Mouse (Mus musculus) T-cell, adult 2 months (primary cell): ENCODE measurements around the gene Prss21.

Experiments
- DNase-seq: peaks from one replicate; pipeline ENCODE4 v3.0.0; 2022; ENCODE audit warnings: low spot score

Gene Prss21

DNA sequence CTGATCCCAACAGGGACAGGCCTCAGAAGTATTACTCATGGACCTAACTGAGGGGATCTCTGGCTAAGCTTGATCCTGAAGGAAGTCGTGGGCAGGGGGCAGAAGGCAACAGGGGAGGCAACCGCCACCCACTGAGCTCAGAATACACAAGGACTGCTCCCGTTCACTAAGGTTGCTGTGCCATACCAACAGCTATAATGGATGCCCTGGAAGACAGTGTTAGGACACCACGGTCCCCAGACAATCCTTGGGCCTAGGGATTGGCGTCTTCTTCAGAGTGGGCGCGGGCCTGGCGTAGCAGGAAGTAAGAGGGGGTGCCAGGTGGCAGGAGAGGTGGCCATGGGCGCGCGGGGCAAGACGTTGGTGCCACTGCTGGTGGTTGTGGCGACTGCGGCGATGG is at the start of gene Prss21:
Gene Prss21 (plus strand): TSS at position 301 of the 400 bp plus-strand sequence.
- DNase-seq = no peak

GRCm38 (mm10) chr17:23818579-23818978 is 49.3 kb upstream of the Prss21 start:
- no peak for DNase-seq

DNA sequence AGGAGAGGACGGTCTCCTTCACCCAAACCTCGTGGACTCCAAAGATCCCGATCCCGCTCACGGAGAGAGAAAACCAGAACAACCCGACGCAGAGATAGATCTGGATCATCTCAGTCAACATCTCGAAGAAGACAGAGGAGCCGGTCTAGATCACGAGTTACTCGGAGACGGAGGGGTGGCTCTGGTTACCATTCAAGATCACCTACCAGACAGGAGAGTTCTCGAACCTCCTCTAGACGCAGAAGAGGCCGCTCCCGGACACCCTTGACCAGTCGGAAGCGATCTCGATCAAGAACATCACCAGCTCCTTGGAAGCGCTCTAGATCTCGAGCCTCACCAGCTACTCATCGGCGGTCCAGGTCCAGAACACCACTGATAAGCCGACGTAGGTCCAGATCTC is 48.6 kb upstream of the Prss21 start:
- no peak for DNase-seq

GRCm38 (mm10) chr17:23820731-23821130 is 47.1 kb upstream of the Prss21 start:
- DNase-seq = no peak

- DNase-seq = no peak
Observed at GRCm38 (mm10) chr17:23822094-23822493, 45.8 kb upstream of the Prss21 start.

DNA sequence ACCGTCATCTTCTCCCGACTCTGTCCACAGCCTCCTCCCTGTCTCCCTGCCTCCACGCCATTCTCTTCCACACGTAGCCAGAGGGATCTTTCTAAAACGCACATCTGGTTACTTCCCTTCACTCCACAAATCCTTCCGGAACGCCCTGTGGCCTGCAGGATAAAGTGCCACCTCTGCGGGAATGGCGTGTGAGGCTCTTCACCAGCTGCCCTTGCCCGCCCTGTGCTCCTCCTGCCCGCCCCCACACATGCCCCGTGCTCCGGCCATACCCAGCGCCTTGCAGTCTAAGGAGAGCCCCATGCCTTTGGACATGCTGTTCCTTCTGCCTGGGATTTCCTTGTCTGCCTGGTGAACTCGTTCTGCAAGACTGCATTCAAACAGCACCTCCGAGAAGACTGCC is 44.8 kb upstream of the Prss21 start:
- no peak for DNase-seq

- DNase-seq = no peak
Observed at GRCm38 (mm10) chr17:23823614-23824013, 44.2 kb upstream of the Prss21 start.

DNA sequence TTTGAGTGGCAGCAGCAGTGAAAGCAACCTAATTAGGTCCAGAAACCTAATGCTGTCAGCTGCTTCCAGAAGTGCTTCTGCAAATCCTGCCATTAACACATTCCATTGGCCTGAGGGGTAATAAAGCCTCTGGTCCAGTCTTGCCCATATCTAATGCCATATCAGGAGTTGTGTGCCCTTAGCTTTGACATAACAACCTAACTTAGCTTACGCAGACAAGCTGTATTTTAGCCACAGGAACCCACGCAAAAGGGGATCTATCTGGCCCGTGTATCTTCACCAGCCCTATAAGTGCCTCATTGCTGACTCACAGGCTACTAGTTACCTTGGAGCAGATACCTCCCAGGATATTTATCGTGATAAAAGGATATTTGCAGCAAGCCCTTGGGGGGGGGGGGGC is 42.3 kb upstream of the Prss21 start:
- DNase-seq = no peak

- peak; percentile 68 for DNase-seq
Observed at GRCm38 (mm10) chr17:23828271-23829001, 39.4 kb upstream of the Prss21 start.

GRCm38 (mm10) chr17:23829064-23829619 is 38.7 kb upstream of the Prss21 start, which contains the start of gene Elob:
Gene Elob, minus strand, starts transcription at chr17:23829136.
- DNase-seq = peak; percentile 85

DNA sequence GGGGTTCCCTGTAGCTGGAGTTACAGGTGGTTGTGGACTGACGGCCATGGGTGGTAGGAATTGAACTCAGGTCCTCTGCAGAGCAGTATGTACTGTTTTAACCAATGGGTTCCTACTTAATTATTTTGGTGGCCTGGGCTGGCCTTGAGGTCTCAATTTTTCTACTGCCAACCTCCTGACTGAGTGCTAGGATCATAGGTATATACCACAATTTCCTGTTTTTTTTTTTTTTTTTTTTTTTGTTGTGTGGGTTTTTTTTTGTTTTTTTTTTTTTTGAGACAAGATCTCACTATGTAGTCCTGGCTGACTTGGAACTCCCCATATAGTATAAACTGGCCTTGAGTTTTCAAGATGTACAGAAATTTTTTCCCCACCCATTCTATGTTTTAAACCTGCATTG is 36.7 kb upstream of the Prss21 start:
- DNase-seq = no peak

- DNase-seq = no peak
Observed at GRCm38 (mm10) chr17:23836006-23836575, 31.8 kb upstream of the Prss21 start, which contains the start of gene Prss33. Gene Prss33, minus strand, starts transcription at chr17:23836056.

DNA sequence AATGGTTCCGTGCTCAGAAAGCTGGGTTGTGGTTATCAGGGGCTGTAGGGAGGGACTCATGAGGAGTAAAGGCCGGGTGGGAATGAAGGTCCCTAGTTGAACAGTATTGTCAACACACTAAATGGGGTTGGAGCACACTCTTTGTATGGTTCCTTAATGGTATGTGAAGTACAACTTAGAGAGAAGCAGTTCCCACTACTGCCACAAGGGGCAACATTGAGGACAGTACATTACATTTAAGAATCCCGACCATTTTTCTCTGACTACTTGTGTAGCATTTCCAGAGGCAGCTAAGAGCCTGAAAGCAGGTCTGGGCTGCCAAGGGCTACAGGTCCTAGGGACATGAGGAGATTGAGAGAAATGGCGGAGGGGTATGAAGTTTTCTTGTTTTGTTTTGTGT is 26.7 kb upstream of the Prss21 start:
- DNase-seq = peak; percentile 56

DNA sequence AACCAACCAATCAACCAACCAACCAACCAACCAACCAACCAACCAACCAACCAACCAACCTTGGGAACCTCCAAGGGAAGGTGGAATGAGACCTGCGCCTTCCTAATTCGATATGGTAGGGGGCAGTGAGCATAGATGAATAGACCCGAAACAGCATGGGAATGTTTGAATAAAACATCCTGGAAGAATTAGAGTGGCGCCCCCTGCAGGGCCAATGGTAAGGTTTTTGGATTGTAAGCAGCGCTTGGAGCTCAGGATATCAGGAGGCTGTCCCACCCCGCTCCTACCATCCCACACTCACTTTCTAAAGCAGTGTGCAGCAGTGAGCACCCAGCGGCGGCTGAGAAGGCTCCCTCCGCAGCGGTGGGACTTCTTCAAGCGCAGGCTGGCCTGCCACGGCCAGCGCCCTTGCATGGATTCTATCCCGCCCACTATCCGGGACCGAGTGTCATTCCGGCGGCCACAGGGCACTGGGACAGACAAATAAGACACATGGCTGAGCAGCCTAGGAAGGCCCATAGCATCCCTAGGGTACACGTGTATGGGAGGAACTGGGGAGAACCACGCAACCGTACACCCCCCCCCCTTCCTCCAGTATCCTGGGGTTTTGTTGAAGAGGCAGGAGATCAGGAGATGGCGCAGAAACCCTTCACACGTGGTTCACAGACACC is 24.6 kb upstream of the Prss21 start:
- no peak for DNase-seq

DNA sequence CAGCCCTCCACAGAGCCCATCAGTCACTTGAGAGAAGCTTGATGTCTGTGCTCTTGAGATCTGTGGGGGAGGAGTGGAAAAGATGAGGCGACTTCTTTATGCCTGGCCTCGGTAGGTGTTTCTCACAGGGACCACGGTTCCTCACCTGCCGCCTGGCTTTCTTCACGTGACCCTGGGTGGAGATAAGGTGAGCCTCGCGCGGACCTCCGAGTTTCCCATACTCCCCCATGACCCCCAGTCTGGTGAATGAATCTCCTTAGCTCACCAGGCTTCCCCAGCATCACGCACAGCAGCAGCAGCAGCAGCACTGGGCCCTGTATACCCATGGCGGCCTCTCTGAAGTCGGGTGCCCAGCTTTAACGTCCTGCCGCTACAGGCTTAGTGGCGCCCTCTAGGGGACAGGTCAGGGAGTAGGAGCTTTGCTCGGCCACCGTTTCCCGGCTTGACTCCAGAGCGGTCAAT is 24.0 kb upstream of the Prss21 start, which contains the start of the genes Prss32 and Prss41:
Gene Prss32 (plus strand): TSS at position 44 of the 462 bp plus-strand sequence.
Gene Prss41 (minus strand): TSS at position 361 of the 462 bp plus-strand sequence.
- DNase-seq = peak; percentile 73

- no peak for DNase-seq
Observed at GRCm38 (mm10) chr17:23850028-23850427, 17.8 kb upstream of the Prss21 start.

DNA sequence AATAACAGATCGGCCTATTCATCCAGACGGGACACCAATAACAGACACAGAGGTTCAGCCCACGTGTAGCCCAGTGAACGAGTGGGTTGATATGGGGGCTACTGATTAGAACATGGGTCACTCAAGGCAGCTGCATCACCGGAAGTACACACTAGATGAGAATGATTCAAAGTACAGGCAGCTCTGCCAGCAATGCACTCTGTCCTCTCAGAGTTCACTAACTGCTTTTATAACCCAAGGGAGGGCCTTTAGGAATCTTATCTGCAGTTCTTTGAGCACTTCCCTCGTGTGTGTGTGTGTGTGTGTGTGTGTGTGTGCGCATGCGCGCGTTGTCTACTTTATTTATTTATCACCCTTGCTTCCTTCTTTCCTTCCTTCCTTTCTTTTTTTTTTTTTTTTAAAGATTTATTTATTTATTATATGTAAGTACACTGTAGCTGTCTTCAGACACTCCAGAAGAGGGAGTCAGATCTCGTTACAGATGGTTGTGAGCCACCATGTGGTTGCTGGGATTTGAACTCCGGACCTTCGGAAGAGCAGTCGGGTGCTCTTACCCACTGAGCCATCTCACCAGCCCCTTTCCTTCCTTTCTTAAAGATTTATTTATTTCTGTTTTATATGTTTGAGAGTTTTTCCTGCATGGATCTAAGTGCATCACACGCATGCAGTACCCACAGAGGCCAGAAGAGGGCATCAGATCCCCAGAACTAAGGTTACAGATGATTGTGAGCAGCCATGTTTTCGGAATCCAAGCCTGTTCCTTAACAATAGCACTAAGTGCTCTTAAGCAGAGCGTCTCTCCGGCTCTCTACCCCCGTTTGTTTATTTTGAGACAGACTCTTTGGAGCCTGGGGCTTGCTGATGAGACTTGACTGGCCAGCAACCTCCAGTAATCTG is 16.8 kb upstream of the Prss21 start:
- peak; percentile 51 for DNase-seq

- DNase-seq = peak; percentile 37
Observed at GRCm38 (mm10) chr17:23853292-23853691, 14.6 kb upstream of the Prss21 start.

- no peak for DNase-seq
Observed at GRCm38 (mm10) chr17:23854229-23854765, 13.6 kb upstream of the Prss21 start.

DNA sequence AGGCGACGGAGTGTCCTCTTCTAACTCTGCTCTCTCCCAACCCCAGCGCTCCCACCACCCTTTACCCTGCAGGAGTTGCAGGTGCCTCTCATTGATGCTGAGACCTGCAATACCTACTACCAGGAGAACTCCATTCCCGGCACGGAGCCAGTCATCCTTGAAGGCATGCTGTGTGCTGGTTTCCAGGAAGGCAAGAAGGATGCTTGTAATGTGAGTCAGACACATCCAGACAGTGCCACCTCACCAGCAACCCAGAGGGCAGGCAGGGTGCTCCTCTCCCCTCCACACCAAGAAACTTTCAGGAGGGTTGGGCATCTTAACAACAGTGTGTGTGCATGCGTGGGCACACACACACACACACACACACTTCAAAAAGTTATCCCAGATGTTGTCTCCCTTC is 10.7 kb upstream of the Prss21 start:
- DNase-seq = no peak

DNA sequence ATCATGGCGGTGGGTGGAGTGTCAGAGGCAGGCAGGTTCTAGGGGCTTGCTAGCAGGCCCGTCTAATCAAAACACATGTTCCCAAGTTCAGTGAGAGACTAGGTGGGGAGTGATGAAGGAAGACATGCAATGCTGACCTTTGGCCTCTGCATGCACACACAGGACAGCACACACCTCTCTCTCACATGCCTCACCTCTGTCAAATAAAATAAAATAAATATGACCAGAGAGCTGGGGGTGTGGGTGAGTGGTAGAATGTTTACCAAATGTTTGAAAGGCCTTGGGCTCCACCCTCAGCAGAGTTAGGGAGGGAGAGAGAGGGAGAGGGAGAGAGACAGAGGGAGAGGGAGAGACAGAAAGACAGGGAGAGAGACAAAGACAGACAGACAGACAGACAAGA is 9.9 kb upstream of the Prss21 start:
- no peak for DNase-seq
